ENCODE assay signal across 8 mouse cellular contexts in the genomic region with DNA sequence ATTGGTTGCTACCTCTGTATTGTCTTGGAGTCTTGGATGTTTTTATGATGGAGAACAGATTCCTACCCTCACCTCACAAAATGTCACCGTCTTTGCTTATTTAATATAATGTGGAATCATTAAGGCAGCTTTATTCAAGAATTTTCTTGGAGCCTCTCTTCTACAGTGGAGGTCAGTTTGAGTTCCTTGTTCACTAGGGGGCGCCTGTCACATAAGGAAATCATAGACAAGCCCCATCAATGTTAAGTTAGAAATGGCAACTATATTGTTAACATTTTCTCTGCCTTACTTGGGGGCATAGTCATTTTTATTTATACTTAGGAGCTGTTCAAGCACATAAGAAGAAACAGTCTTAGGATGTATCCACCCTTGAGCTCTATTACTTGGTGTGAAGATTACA. TPM values are rescaled to one million over a fixed set of nuclear protein-coding genes. Genes with fewer than 3 reads are reported as not detected.
DNase-seq lines count a peak whose midpoint lies in the region; ATAC-seq lines count a peak whose summit lies in the region.

No protein-coding gene starts in this region.

- H3K27ac ChIP-seq in intestine, embryonic 16.5 days (ENCODE audit: low read length), result no peak overlapping the region

- peak; percentile 47; the same call in 1 of the 2 replicates for ATAC-seq in common myeloid progenitor, adult 5-6 weeks (replicated peaks; ENCODE audit: low read depth, poor library complexity, severe bottlenecking)
- peak; percentile 59 for ATAC-seq in neutrophil, adult 5-6 weeks (ENCODE audit: extremely low read depth, insufficient number of reproducible peaks, low FRiP score, poor library complexity, severe bottlenecking)
- no peak for ATAC-seq in intestine, embryonic 16.5 days

- no peak overlapping the region for H3K9ac ChIP-seq in intestine, embryonic 16.5 days (ENCODE audit: low read depth, low read length)

- DNase-seq in layer of hippocampus, adult 11-12 months (ENCODE audit: low spot score), result peak; percentile 77
- no peak for DNase-seq in layer of hippocampus, postnatal 36 days
- peak; percentile 82 for DNase-seq in CD4-positive, CD25-positive, alpha-beta regulatory T cell, adult 2 months (ENCODE audit: low read depth, low spot score)
- DNase-seq in MN1 (ENCODE audit: low spot score), result peak; percentile 62
- peak; percentile 57 to 65 for DNase-seq in kidney, postnatal 4 days

- H3K27me3 ChIP-seq in intestine, embryonic 16.5 days (replicated peaks; ENCODE audit: control insufficient read depth, insufficient read depth, low read length), result peaks cover 26% of the 10 kb centered on the region

- H3K9me3 ChIP-seq in intestine, embryonic 16.5 days (ENCODE audit: control insufficient read depth, low read length), result no peaks in the 10 kb centered on the region

- 10% methylated on average over 2 of the region's 2 CpGs for WGBS in intestine, embryonic 16.5 days

- H3K4me3 ChIP-seq in intestine, embryonic 16.5 days (ENCODE audit: low read length), result no peak overlapping the region

- H3K36me3 ChIP-seq in intestine, embryonic 16.5 days (ENCODE audit: control insufficient read depth, insufficient read depth, low read length), result no peaks in the 10 kb centered on the region

- no peak overlapping the region for H3K4me2 ChIP-seq in intestine, embryonic 16.5 days (ENCODE audit: low read depth, low read length)

- H3K4me1 ChIP-seq in intestine, embryonic 16.5 days (ENCODE audit: control insufficient read depth, insufficient read depth, low read length), result peaks cover 6% of the 10 kb centered on the region

RNA-seq across cellular contexts. Expression of a gene that starts 1.5 kb away (rescaled TPM):
- total RNA-seq in layer of hippocampus, postnatal 36 days (2021), result 10 to 100 TPM; 62.1 to 67.0 TPM
- total RNA-seq in common myeloid progenitor, adult 5-6 weeks (2017), result not detected in 2 replicates
- not detected in 2 replicates for total RNA-seq in neutrophil, adult 5-6 weeks (2017)
- 5.4 and 6.0 TPM in 2 replicates for polyA plus RNA-seq in intestine, embryonic 16.5 days (2015; fragmentation: Nextera tagmentation; extraction: Ambion mirVana)

RNA-seq across cellular contexts. Expression of a gene that starts 26.9 kb away (rescaled TPM):
- total RNA-seq in layer of hippocampus, postnatal 36 days (2021), result under 1 TPM; 0.66 to 0.72 TPM
- 55.1 and 55.3 TPM in 2 replicates for total RNA-seq in common myeloid progenitor, adult 5-6 weeks (2017)
- 0.23 TPM in 1 of 2 replicates, not detected in the other for total RNA-seq in neutrophil, adult 5-6 weeks (2017)
- 19.3 and 20.9 TPM in 2 replicates for polyA plus RNA-seq in intestine, embryonic 16.5 days (2015; fragmentation: Nextera tagmentation; extraction: Ambion mirVana)

Comparison
In these comparisons a context has a peak if more than half of its experiments do, and no peak if none do; other contexts are left out.
1. DNase-seq: peak in layer of hippocampus, adult 11-12 months (single experiment), CD4-positive, CD25-positive, alpha-beta regulatory T cell, adult 2 months (single experiment), MN1 (single experiment) and kidney, postnatal 4 days (2 of 2); none in layer of hippocampus, postnatal 36 days (0 of 2).
2. RNA of a gene that starts 1.5 kb away (total RNA-seq): 62.1 to 67.0 TPM in layer of hippocampus, postnatal 36 days; not detected in common myeloid progenitor, adult 5-6 weeks and not detected in neutrophil, adult 5-6 weeks; every median in the first group is over 10 times any median in the second.
3. RNA of a gene that starts 26.9 kb away (total RNA-seq): 55.1 to 55.3 TPM in common myeloid progenitor, adult 5-6 weeks; 0.66 to 0.72 TPM in layer of hippocampus, postnatal 36 days and 0.23 TPM in neutrophil, adult 5-6 weeks; every median in the first group is over 10 times any median in the second.